Mouse (Mus musculus): ENCODE results near the gene Opa1. TPM values are rescaled to one million over a fixed set of nuclear protein-coding genes. Genes with fewer than 3 reads are reported as not detected.

The Opa1 gene
- total RNA-seq, 2 experiments from 2014 or later, result 35.6 to 75.5 TPM

- ATAC-seq (replicated peaks; ENCODE audit: poor library complexity, severe bottlenecking), result no peak
Measured at GRCm38 (mm10) chr16:29687987-29688885, 109.1 kb downstream of the Opa1 start.

- ATAC-seq (replicated peaks; ENCODE audit: poor library complexity, severe bottlenecking), result peak; percentile 96
Measured at GRCm38 (mm10) chr16:29689187-29689819, 110.2 kb downstream of the Opa1 start.

- ATAC-seq (replicated peaks; ENCODE audit: poor library complexity, severe bottlenecking), result no peak
Measured at GRCm38 (mm10) chr16:29693025-29693682, 114.0 kb downstream of the Opa1 start.

GRCm38 (mm10) chr16:29693791-29694419 is 114.8 kb downstream of the Opa1 start:
- no peak for ATAC-seq (replicated peaks; ENCODE audit: poor library complexity, severe bottlenecking)

GRCm38 (mm10) chr16:29694420-29694959 is 115.4 kb downstream of the Opa1 start:
- no peak for ATAC-seq (replicated peaks; ENCODE audit: poor library complexity, severe bottlenecking)

Other genes starting within 250 kb of the Opa1 start
- not detected in 2 replicates for gene Atp13a5, start 200.6 kb upstream of the Opa1 start, total RNA-seq (2014; fragmentation: Nextera tagmentation)
- not detected in 2 replicates for gene Atp13a5, start 200.6 kb upstream of the Opa1 start, total RNA-seq (2017)
- not detected in 2 replicates for gene Atp13a4, start 34.5 kb upstream of the Opa1 start, total RNA-seq (2014; fragmentation: Nextera tagmentation)
- not detected in 2 replicates for gene Atp13a4, start 34.5 kb upstream of the Opa1 start, total RNA-seq (2017)